Mouse (Mus musculus) MEL (cell line): Measurements from ENCODE around the gene Gadd45a. TPM values are rescaled to one million over a fixed set of nuclear protein-coding genes. Genes with fewer than 3 reads are reported as not detected.

ENCODE experiments used
- DNase-seq: peaks from one replicate; pipeline ENCODE4 v3.0.0; 2011; ENCODE audit warnings: low read depth, low spot score
- H3K27ac ChIP-seq: 2 replicates; pipeline ENCODE4 v1.5.1; 2012; ENCODE audit warnings: low read depth, mild to moderate bottlenecking, control low read depth, low read length, moderate library complexity; ENCODE audit not compliant: control insufficient read depth
- H3K27me3 ChIP-seq, 2 experiments: fragments of 150-350 bp in 1 of 2; sonication (generic) in 1 of 2; 2 replicates each; pipeline ENCODE4 v1.6.1; 2012; ENCODE audit warnings: low read length in 2 of 2, mild to moderate bottlenecking in 2 of 2, improper control_type of control experiment in 1 of 2, moderate library complexity in 1 of 2; ENCODE audit not compliant: insufficient read depth in 2 of 2, control insufficient read depth in 1 of 2
- H3K36me3 ChIP-seq, 2 experiments: 2 replicates each; pipeline ENCODE4 v1.6.1; 2012 to 2014; ENCODE audit warnings: low read length in 2 of 2, improper control_type of control experiment in 1 of 2, inconsistent platforms in 1 of 2, mild to moderate bottlenecking in 1 of 2; ENCODE audit not compliant: insufficient read depth in 2 of 2, control insufficient read depth in 1 of 2
- H3K4me1 ChIP-seq, 2 experiments: fragments of 150-350 bp in 1 of 2; sonication (generic) in 1 of 2; 2 replicates each; pipeline ENCODE4 v1.6.1; 2012; ENCODE audit warnings: low read length in 2 of 2, improper control_type of control experiment in 1 of 2, mild to moderate bottlenecking in 1 of 2; ENCODE audit not compliant: insufficient read depth in 2 of 2, control insufficient read depth in 1 of 2
- H3K4me3 ChIP-seq, 2 experiments: fragments of 150-350 bp in 1 of 2; sonication (generic) in 1 of 2; 2 replicates each; pipeline ENCODE4 v1.5.1; 2012; ENCODE audit warnings: low read depth in 2 of 2, low read length in 2 of 2, mild to moderate bottlenecking in 2 of 2, moderate library complexity in 2 of 2, control low read depth in 1 of 2, improper control_type of control experiment in 1 of 2; ENCODE audit not compliant: control insufficient read depth in 1 of 2, insufficient read depth in 1 of 2
- H3K79me2 ChIP-seq: 2 replicates; pipeline ENCODE4 v1.6.1; 2012; ENCODE audit warnings: mild to moderate bottlenecking, low read length, moderate library complexity; ENCODE audit not compliant: control insufficient read depth, poor library complexity, insufficient read depth
- H3K9ac ChIP-seq: 2 replicates; pipeline ENCODE4 v1.6.1; 2012; ENCODE audit warnings: low read depth, mild to moderate bottlenecking, control low read depth, low read length, moderate library complexity; ENCODE audit not compliant: control insufficient read depth, poor library complexity, severe bottlenecking
- H3K9me3 ChIP-seq: fragments of 150-350 bp; sonication (generic); replicated peaks from 2 replicates; pipeline ENCODE4 v1.6.1; 2012; ENCODE audit warnings: mild to moderate bottlenecking, low read length, improper control_type of control experiment, moderate library complexity; ENCODE audit not compliant: insufficient read depth
- CHD1 ChIP-seq: IDR thresholded peaks from 2 replicates; pipeline ENCODE4 v1.6.1; 2012; ENCODE audit warnings: low read depth, mild to moderate bottlenecking, inconsistent platforms, low read length, improper control_type of control experiment
- CHD2 ChIP-seq: IDR thresholded peaks from 2 replicates; pipeline ENCODE4 v1.6.1; 2011; ENCODE audit warnings: low read length, improper control_type of control experiment
- EP300 ChIP-seq, 2 experiments: IDR thresholded peaks; 2 replicates each; pipeline ENCODE4 v1.6.1; 2011; ENCODE audit warnings: improper control_type of control experiment in 2 of 2, low read length in 2 of 2, low read depth in 1 of 2, mild to moderate bottlenecking in 1 of 2
- GABPA ChIP-seq: IDR thresholded peaks from 2 replicates; pipeline ENCODE4 v1.6.1; 2012; ENCODE audit warnings: low read depth, mild to moderate bottlenecking, inconsistent platforms, low read length, improper control_type of control experiment, moderate library complexity
- HCFC1 ChIP-seq: IDR thresholded peaks from 2 replicates; pipeline ENCODE4 v1.6.1; 2012; ENCODE audit warnings: low read depth, mild to moderate bottlenecking, inconsistent platforms, low read length, improper control_type of control experiment, moderate library complexity
- JUND ChIP-seq: IDR thresholded peaks from 2 replicates; pipeline ENCODE4 v1.6.1; 2011; ENCODE audit warnings: low read depth, mild to moderate bottlenecking, improper control_type of control experiment, low read length
- KAT2A ChIP-seq: conservative IDR thresholded peaks from 2 replicates; pipeline ENCODE4 v1.6.1; 2012; ENCODE audit warnings: low read depth, low read length, improper control_type of control experiment, inconsistent platforms
- MAFK ChIP-seq: IDR thresholded peaks from 2 replicates; pipeline ENCODE4 v1.6.1; 2011; ENCODE audit warnings: low read depth, mild to moderate bottlenecking, low read length, improper control_type of control experiment, borderline replicate concordance
- MAX ChIP-seq: IDR thresholded peaks from 2 replicates; pipeline ENCODE4 v1.6.1; 2011; ENCODE audit warnings: low read length, improper control_type of control experiment
- MAZ ChIP-seq: IDR thresholded peaks from 2 replicates; pipeline ENCODE4 v1.6.1; 2012; ENCODE audit warnings: low read depth, mild to moderate bottlenecking, inconsistent platforms, low read length, improper control_type of control experiment
- NELFE ChIP-seq: IDR thresholded peaks from 2 replicates; pipeline ENCODE4 v1.6.1; 2011; ENCODE audit warnings: low read depth, low read length, improper control_type of control experiment
- NRF1 ChIP-seq: IDR thresholded peaks from 2 replicates; pipeline ENCODE4 v1.6.1; 2014; ENCODE audit warnings: low read depth, mild to moderate bottlenecking, inconsistent platforms, low read length, improper control_type of control experiment, moderate library complexity; ENCODE audit not compliant: poor library complexity, insufficient read depth, severe bottlenecking
- POLR2A ChIP-seq, 2 experiments: IDR thresholded peaks; 2 replicates each; pipeline ENCODE4 v1.6.1; 2011 to 2012; ENCODE audit warnings: low read length in 2 of 2, mild to moderate bottlenecking in 2 of 2, control low read depth in 1 of 2, improper control_type of control experiment in 1 of 2, low read depth in 1 of 2, moderate library complexity in 1 of 2; ENCODE audit not compliant: control insufficient read depth in 1 of 2, insufficient read depth in 1 of 2, poor library complexity in 1 of 2
- POLR2AphosphoS2 ChIP-seq: IDR thresholded peaks from 2 replicates; pipeline ENCODE4 v1.6.1; 2011; ENCODE audit warnings: low read length, improper control_type of control experiment
- POLR2AphosphoS5 ChIP-seq: IDR thresholded peaks from 2 replicates; pipeline ENCODE4 v1.6.1; 2012; ENCODE audit warnings: low read depth, borderline replicate concordance, mild to moderate bottlenecking, inconsistent platforms, low read length, moderate library complexity, mixed read lengths
- RCOR1 ChIP-seq: IDR thresholded peaks from 2 replicates; pipeline ENCODE4 v1.6.1; 2012; ENCODE audit warnings: low read depth, mild to moderate bottlenecking, inconsistent platforms, low read length, improper control_type of control experiment
- SIN3A ChIP-seq: IDR thresholded peaks from 2 replicates; pipeline ENCODE4 v1.6.1; 2012; ENCODE audit warnings: low read length, improper control_type of control experiment, inconsistent platforms
- ZNF384 ChIP-seq: IDR thresholded peaks from 2 replicates; pipeline ENCODE4 v1.6.1; 2012; ENCODE audit warnings: low read depth, mild to moderate bottlenecking, inconsistent platforms, low read length, improper control_type of control experiment
- polyA plus RNA-seq, 2 experiments: library from polyadenylated mRNA; stranded (reverse) in 1 of 2; unstranded in 1 of 2; fragments of >175 nt in 1 of 2; fragments of >200 nt in 1 of 2; gene quantifications; 2 replicates each; pipeline versions ENCODE4 v1.2.1 to v1.2.4; 2012; ENCODE audit warnings: low replicate concordance in 2 of 2, low read depth in 1 of 2; ENCODE audit not compliant: insufficient read length in 2 of 2, insufficient read depth in 1 of 2, missing spikeins in 1 of 2
- total RNA-seq: library from RNA; depleted of rRNA; stranded (reverse); fragments of 300-350 nt; gene quantifications from 2 replicates; pipeline ENCODE4 v1.2.3, GENCODE M21; 2012

Gene Gadd45a
- total and polyA plus RNA-seq, 3 experiments, result 18.1 to 37.4 TPM; not detected in 1

- Histone ChIP-seq H3K36me3 (no peaks in the 10 kb centered on the region), H3K79me2 (peaks cover 2% of the 10 kb centered on the region; the same call in 1 of the 2 replicates), H3K4me3 (no peak overlapping the region), H3K27me3 (no peaks in the 10 kb centered on the region), H3K4me1 (peaks cover 0 to 2% of the 10 kb centered on the region in 2 experiments; a peak in 2 of 4 replicates), H3K9me3 (no peaks in the 10 kb centered on the region), H3K9ac (no peak overlapping the region), H3K27ac (no peak overlapping the region)
- TF ChIP-seq ZNF384 (no peak), NRF1 (no peak), NELFE (no peak), MAFK (no peak), MAZ (no peak), CHD1 (no peak), POLR2A (IDR thresholded peaks at IDR 0.05; ENCODE audit: control insufficient read depth in 1 of 2, insufficient read depth in 1 of 2, low read depth in 1 of 2, low read length in 2 of 2, poor library complexity in 1 of 2) (no peak), GABPA (no peak), RCOR1 (no peak), CHD2 (no peak), SIN3A (no peak), JUND (no peak), HCFC1 (no peak), POLR2AphosphoS5 (no peak), MAX (no peak), KAT2A (no peak)
- no peak for DNase-seq
Measured at GRCm38 (mm10) chr6:66996257-66996656, 41.0 kb downstream of the Gadd45a start.

DNA sequence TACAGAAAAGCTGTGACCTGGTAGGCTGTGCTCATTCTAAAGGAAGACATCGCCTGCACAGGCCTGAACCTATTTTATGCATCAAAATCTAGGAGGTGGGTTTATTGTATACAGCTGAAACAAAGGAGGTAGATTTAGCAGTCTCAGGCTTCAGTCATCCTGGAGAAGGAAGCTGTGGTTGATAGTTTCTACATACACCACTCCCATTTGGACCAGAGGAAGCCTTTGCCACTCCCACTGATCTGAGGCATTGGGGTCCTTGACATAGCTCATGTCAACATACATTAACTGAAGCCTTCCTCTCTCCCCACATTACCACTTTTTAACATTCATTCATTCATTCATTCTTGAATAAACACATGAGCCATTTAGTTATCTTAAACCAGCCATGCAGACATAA, 41.4 kb downstream of the Gadd45a start:
- no peak for DNase-seq
- no peak overlapping the region for H3K9ac ChIP-seq
- no peak overlapping the region for H3K27ac ChIP-seq
- H3K4me1 ChIP-seq, result peaks cover 0 to 2% of the 10 kb centered on the region in 2 experiments; a peak in 2 of 4 replicates
- H3K79me2 ChIP-seq, result peaks cover 2% of the 10 kb centered on the region; the same call in 1 of the 2 replicates
- TF ChIP-seq KAT2A (no peak), EP300 (IDR thresholded peaks at IDR 0.05; ENCODE audit: low read depth in 1 of 2, low read length in 2 of 2) (no peak), POLR2AphosphoS2 (no peak)
- H3K27me3 ChIP-seq, result no peaks in the 10 kb centered on the region
- H3K9me3 ChIP-seq, result no peaks in the 10 kb centered on the region
- H3K36me3 ChIP-seq, result no peaks in the 10 kb centered on the region
- H3K4me3 ChIP-seq, result no peak overlapping the region
